In the genomic region with DNA sequence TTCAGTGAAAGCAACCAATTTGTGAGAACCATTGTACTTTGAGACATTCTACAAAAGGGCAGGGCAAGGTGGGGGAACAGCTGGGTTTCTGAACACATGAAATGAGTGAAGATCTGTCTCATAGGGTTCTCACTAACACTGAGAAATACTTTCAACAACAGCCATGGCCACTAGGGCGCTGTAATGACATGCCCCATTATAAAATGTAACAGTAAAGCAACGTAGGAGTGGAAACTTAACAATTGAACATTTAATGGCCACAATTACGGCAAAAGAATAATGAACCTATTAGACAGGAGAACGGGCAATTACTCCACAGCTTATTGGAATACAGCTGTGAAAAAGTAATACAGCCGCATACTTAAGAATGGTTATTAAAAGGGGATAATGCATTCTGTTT, we compare ENCODE assay signal across 21 mouse cellular contexts.
A peak's percentile ranks its signal among the peaks of the same experiment; 100 is the strongest.
DNase-seq lines count a peak whose midpoint lies in the region; ATAC-seq and TF ChIP-seq lines count a peak whose summit lies in the region.
"Had no signal": no experiment of that assay in that cellular context is flagged by ENCODE, and none has a peak within 500 bp of the region (broad histone marks: within the 10 kb centered on the region; RNA-seq: fewer than 3 reads in every experiment).

No protein-coding gene starts in this region.

- no peak overlapping the region for H3K4me2 ChIP-seq in forebrain, postnatal 0 days (ENCODE audit: low read depth)
- no peak overlapping the region for H3K4me2 ChIP-seq in intestine, postnatal 0 days (replicated peaks; ENCODE audit: low read depth)
- no peak overlapping the region for H3K4me2 ChIP-seq in intestine, embryonic 15.5 days (replicated peaks)
- no peak overlapping the region for H3K4me2 ChIP-seq in neural tube, embryonic 13.5 days
- no peak overlapping the region for H3K4me2 ChIP-seq in neural tube, embryonic 15.5 days
- H3K4me2 ChIP-seq: embryonic facial prominence, embryonic 15.5 days; forebrain, embryonic 12.5 days; heart, embryonic 13.5 days; hindbrain, embryonic 15.5 days had no signal

- no peak for DNase-seq in forebrain, postnatal 0 days
- no peak for DNase-seq in forebrain, embryonic 10.5 days (ENCODE audit: extremely low spot score, low spot score)
- DNase-seq in lung, postnatal 10 days = no peak
- DNase-seq: adrenal gland, postnatal 10 days; cerebellum, adult 11 months; cerebellum, adult 8-10 months; cerebellum, postnatal 14 days; embryo, embryonic 11 days; gastrocnemius, adult 2 months; gastrocnemius, postnatal 25 days; heart, postnatal 36 days had no signal

- H3K36me3 ChIP-seq in forebrain, postnatal 0 days (ENCODE audit: insufficient read depth) = no peaks in the 10 kb centered on the region
- H3K36me3 ChIP-seq in forebrain, embryonic 10.5 days (replicated peaks) = no peaks in the 10 kb centered on the region
- no peaks in the 10 kb centered on the region for H3K36me3 ChIP-seq in intestine, postnatal 0 days (ENCODE audit: control insufficient read depth, insufficient read depth)
- no peaks in the 10 kb centered on the region for H3K36me3 ChIP-seq in intestine, embryonic 15.5 days
- no peaks in the 10 kb centered on the region for H3K36me3 ChIP-seq in neural tube, embryonic 13.5 days
- H3K36me3 ChIP-seq in neural tube, embryonic 15.5 days = no peaks in the 10 kb centered on the region
- H3K36me3 ChIP-seq: embryonic facial prominence, embryonic 15.5 days; forebrain, embryonic 12.5 days; heart, embryonic 13.5 days; hindbrain, embryonic 15.5 days had no signal

- TF ChIP-seq CTCF in forebrain, postnatal 0 days (IDR thresholded peaks at IDR 0.05; ENCODE audit: low read depth) = 0 out of 2 replicates have a peak, but pooled peaks have one; percentile 15
- TF ChIP-seq CTCF in intestine, postnatal 0 days (IDR thresholded peaks at IDR 0.05; ENCODE audit: low read depth) = 0 out of 2 replicates have a peak, but pooled peaks have one; percentile 12

- H3K9me3 ChIP-seq in forebrain, postnatal 0 days (ENCODE audit: low read length) = no peaks in the 10 kb centered on the region
- no peaks in the 10 kb centered on the region for H3K9me3 ChIP-seq in forebrain, embryonic 10.5 days
- no peaks in the 10 kb centered on the region for H3K9me3 ChIP-seq in intestine, postnatal 0 days (ENCODE audit: control insufficient read depth)
- H3K9me3 ChIP-seq in intestine, embryonic 15.5 days = no peaks in the 10 kb centered on the region
- no peaks in the 10 kb centered on the region for H3K9me3 ChIP-seq in neural tube, embryonic 13.5 days
- no peaks in the 10 kb centered on the region for H3K9me3 ChIP-seq in neural tube, embryonic 15.5 days (replicated peaks)
- H3K9me3 ChIP-seq: embryonic facial prominence, embryonic 15.5 days; forebrain, embryonic 12.5 days; heart, embryonic 13.5 days; hindbrain, embryonic 15.5 days had no signal

- no peak overlapping the region for H3K27ac ChIP-seq in forebrain, postnatal 0 days (ENCODE audit: low read depth, low read length)
- no peak overlapping the region for H3K27ac ChIP-seq in forebrain, embryonic 10.5 days
- no peak overlapping the region for H3K27ac ChIP-seq in intestine, postnatal 0 days (ENCODE audit: low read depth, low read length)
- no peak overlapping the region for H3K27ac ChIP-seq in intestine, embryonic 15.5 days
- H3K27ac ChIP-seq in neural tube, embryonic 13.5 days (replicated peaks) = 0 out of 2 replicates have a peak overlapping the region, but pooled peaks have one; percentile 28
- no peak overlapping the region for H3K27ac ChIP-seq in neural tube, embryonic 15.5 days (replicated peaks)
- H3K27ac ChIP-seq: embryonic facial prominence, embryonic 15.5 days; forebrain, embryonic 12.5 days; gastrocnemius, adult 2 months; heart, embryonic 13.5 days; hindbrain, embryonic 15.5 days had no signal

- WGBS in forebrain, postnatal 0 days = 45% methylated on average over 5 of the region's 5 CpGs
- WGBS in forebrain, embryonic 10.5 days = 85% methylated on average over 5 of the region's 5 CpGs
- WGBS in intestine, postnatal 0 days = 90% methylated on average over 5 of the region's 5 CpGs
- WGBS in intestine, embryonic 15.5 days = 84% methylated on average over 5 of the region's 5 CpGs
- 41% methylated on average over 5 of the region's 5 CpGs for WGBS in neural tube, embryonic 13.5 days
- 39% methylated on average over 5 of the region's 5 CpGs for WGBS in neural tube, embryonic 15.5 days

- no peaks in the 10 kb centered on the region for H3K27me3 ChIP-seq in forebrain, postnatal 0 days (ENCODE audit: insufficient read depth, low read length)
- H3K27me3 ChIP-seq in forebrain, embryonic 10.5 days (ENCODE audit: poor library complexity, severe bottlenecking) = no peaks in the 10 kb centered on the region
- H3K27me3 ChIP-seq in intestine, postnatal 0 days (replicated peaks; ENCODE audit: control insufficient read depth, insufficient read depth, low read length) = no peaks in the 10 kb centered on the region
- H3K27me3 ChIP-seq in intestine, embryonic 15.5 days (replicated peaks) = no peaks in the 10 kb centered on the region
- no peaks in the 10 kb centered on the region for H3K27me3 ChIP-seq in neural tube, embryonic 13.5 days
- no peaks in the 10 kb centered on the region for H3K27me3 ChIP-seq in neural tube, embryonic 15.5 days (replicated peaks)
- H3K27me3 ChIP-seq: embryonic facial prominence, embryonic 15.5 days; forebrain, embryonic 12.5 days; heart, embryonic 13.5 days; hindbrain, embryonic 15.5 days; Patski had no signal

- H3K4me1 ChIP-seq in forebrain, postnatal 0 days (ENCODE audit: insufficient read depth) = no peaks in the 10 kb centered on the region
- no peaks in the 10 kb centered on the region for H3K4me1 ChIP-seq in forebrain, embryonic 10.5 days
- H3K4me1 ChIP-seq in intestine, postnatal 0 days (replicated peaks; ENCODE audit: control insufficient read depth, insufficient read depth, low read length) = no peaks in the 10 kb centered on the region
- no peaks in the 10 kb centered on the region for H3K4me1 ChIP-seq in intestine, embryonic 15.5 days (replicated peaks)
- peaks cover 16% of the 10 kb centered on the region for H3K4me1 ChIP-seq in neural tube, embryonic 13.5 days (replicated peaks)
- 0 out of 2 replicates have a peak, but pooled peaks cover 6% of the 10 kb centered on the region for H3K4me1 ChIP-seq in neural tube, embryonic 15.5 days
- H3K4me1 ChIP-seq: embryonic facial prominence, embryonic 15.5 days; forebrain, embryonic 12.5 days; heart, embryonic 13.5 days had no signal

- ATAC-seq in forebrain, postnatal 0 days = peak; percentile 12; the same call in 1 of the 2 replicates
- ATAC-seq in intestine, postnatal 0 days = no peak
- ATAC-seq in intestine, embryonic 15.5 days = no peak
- ATAC-seq in neural tube, embryonic 13.5 days (ENCODE audit: low read depth) = peak; percentile 44
- no peak for ATAC-seq in neural tube, embryonic 15.5 days (ENCODE audit: low FRiP score)
- ATAC-seq: Patski had no signal

- H3K9ac ChIP-seq in forebrain, postnatal 0 days = no peak overlapping the region
- H3K9ac ChIP-seq in intestine, postnatal 0 days (ENCODE audit: low read depth, low read length) = no peak overlapping the region
- no peak overlapping the region for H3K9ac ChIP-seq in intestine, embryonic 15.5 days
- H3K9ac ChIP-seq in neural tube, embryonic 13.5 days = no peak overlapping the region
- no peak overlapping the region for H3K9ac ChIP-seq in neural tube, embryonic 15.5 days (replicated peaks)
- H3K9ac ChIP-seq: embryonic facial prominence, embryonic 15.5 days; forebrain, embryonic 12.5 days; heart, embryonic 13.5 days; hindbrain, embryonic 15.5 days had no signal

- no peak overlapping the region for H3K4me3 ChIP-seq in forebrain, postnatal 0 days (ENCODE audit: low read depth, low read length)
- H3K4me3 ChIP-seq in forebrain, embryonic 10.5 days = no peak overlapping the region
- no peak overlapping the region for H3K4me3 ChIP-seq in intestine, postnatal 0 days (ENCODE audit: low read depth, low read length)
- no peak overlapping the region for H3K4me3 ChIP-seq in intestine, embryonic 15.5 days (replicated peaks)
- no peak overlapping the region for H3K4me3 ChIP-seq in neural tube, embryonic 13.5 days
- H3K4me3 ChIP-seq in neural tube, embryonic 15.5 days (replicated peaks) = no peak overlapping the region
- H3K4me3 ChIP-seq: embryonic facial prominence, embryonic 15.5 days; erythroblast, embryonic 14.5 days; forebrain, embryonic 12.5 days; gastrocnemius, adult 2 months; heart, embryonic 13.5 days; hindbrain, embryonic 15.5 days had no signal

Comparison
In these comparisons a context has a peak if more than half of its experiments do, and no peak if none do; other contexts are left out.
1. ATAC-seq: peak in forebrain, postnatal 0 days (single experiment) and neural tube, embryonic 13.5 days (single experiment); none in intestine, postnatal 0 days (single experiment), intestine, embryonic 15.5 days (single experiment) and neural tube, embryonic 15.5 days (single experiment).